Mouse (Mus musculus) heart, postnatal 0 days (tissue): ENCODE measurements around the gene Grin2d.

ENCODE experiments used
- CTCF ChIP-seq: IDR thresholded peaks from 2 replicates; pipeline ENCODE4 v1.5.1; 2016; ENCODE audit warnings: antibody characterized with exemption, control low read depth, low read depth
- EP300 ChIP-seq: IDR thresholded peaks from 2 replicates; pipeline ENCODE4 v1.6.1; 2016; ENCODE audit warnings: antibody characterized with exemption, low read depth

DNA sequence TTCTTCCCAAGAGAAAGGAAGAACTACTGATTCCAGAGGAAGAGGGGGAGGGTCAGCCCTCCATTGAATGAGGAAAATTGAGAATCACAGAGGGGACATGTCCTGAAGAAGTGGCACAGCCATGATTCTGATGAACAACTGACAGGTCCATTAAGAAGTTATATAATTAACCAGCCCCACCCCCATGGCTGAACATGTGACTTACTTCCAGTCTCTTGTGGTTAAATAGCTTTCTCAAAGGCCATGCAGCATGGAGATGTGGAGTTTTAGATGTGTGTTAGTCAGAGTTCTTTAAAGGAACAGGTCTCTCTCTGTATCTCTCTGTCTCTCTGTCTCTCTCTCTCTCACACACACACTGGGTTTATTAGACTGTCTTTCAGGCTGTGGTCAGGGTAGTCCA, 30.2 kb upstream of the Grin2d start:
- no peak for TF ChIP-seq EP300
- no peak for TF ChIP-seq CTCF
